Mouse (Mus musculus): Measurements from ENCODE around the gene Spesp1.

Spesp1 gene

DNA sequence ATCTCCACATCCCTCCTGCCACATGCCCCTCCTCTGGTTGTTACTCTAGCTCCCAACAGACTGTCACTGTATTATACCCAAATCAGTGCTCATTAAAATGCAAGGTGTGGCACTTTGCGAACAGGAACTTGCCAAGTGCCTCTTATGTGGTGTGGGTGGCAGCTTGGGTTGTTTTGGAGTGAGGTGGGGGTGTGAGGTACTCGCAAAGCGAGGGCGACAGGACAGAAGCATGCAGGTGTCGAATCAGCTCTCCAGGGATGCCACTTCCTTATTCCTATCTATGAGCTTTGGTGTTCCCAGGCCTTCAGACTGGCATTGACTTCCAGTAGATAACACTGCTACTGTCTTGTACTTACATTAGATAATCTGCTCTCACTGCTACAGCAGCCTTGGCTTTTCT, 21.0 kb downstream of the Spesp1 start:
- no peak for TF ChIP-seq GATA4 (IDR thresholded peaks at IDR 0.05; ENCODE audit: insufficient replicate concordance, low read length)

- no peak for TF ChIP-seq GATA4 (IDR thresholded peaks at IDR 0.05; ENCODE audit: insufficient replicate concordance, low read length)
These were observed 24.0 kb downstream of the Spesp1 start for GRCm38 (mm10) chr9:62258005-62258404.

- TF ChIP-seq GATA4 (IDR thresholded peaks at IDR 0.05; ENCODE audit: insufficient replicate concordance, low read length) = no peak
These were observed 26.0 kb downstream of the Spesp1 start for GRCm38 (mm10) chr9:62255896-62256576.

- TF ChIP-seq GATA4 (IDR thresholded peaks at IDR 0.05; ENCODE audit: insufficient replicate concordance, low read length) = no peak
These were observed 28.1 kb downstream of the Spesp1 start for GRCm38 (mm10) chr9:62253736-62254443.

DNA sequence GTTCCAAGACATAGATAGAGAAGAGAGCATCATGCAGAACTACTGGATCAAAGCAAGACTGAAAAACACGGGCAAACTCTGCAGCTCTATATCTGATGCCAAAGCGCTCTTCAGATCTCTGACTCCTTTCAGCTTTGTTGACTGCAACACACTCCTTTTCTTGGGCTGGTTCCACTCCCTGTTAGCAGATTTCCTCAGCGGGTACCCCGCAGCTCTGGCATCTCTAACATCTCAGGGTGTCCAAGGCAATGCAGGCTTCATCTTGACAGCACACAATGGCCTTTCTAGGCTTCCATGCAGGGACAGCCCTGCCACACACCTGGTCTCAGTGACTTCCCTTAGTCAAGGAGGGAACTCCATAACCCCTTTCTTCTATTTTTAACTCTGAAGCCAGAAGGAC, 31.7 kb downstream of the Spesp1 start:
- TF ChIP-seq GATA4 (IDR thresholded peaks at IDR 0.05; ENCODE audit: insufficient replicate concordance, low read length) = no peak

DNA sequence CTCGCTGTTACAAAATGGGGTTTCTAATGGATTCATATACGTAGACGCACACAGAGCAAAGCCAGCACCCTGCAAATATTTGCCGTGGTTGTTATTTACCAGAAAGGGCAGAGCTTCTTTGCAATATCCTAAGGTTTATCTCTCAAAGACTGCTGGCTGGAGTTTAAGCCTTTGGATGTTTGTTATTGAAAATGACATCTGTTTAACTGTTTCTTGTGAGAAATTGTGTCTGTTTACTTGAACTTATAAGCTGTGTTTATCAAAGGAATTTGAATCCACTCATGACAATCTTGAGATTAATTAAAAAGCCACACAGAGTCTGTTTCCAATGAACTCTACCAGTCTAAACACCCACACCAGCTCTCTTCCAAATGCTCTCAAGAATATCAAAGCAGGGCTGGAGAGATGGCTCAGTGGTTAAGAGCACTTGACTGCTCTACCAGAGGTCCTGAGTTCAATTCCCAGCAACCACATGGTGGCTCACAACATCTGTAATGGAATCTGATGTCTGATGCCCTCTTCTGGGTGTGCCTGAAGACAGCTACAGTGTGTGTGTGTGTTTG, 35.5 kb downstream of the Spesp1 start:
- TF ChIP-seq GATA4 (IDR thresholded peaks at IDR 0.05; ENCODE audit: insufficient replicate concordance, low read length) = 0 out of 2 replicates have a peak, but pooled peaks have one; percentile 12

- no peak for TF ChIP-seq GATA4 (IDR thresholded peaks at IDR 0.05; ENCODE audit: insufficient replicate concordance, low read length)
These were observed 36.2 kb downstream of the Spesp1 start for GRCm38 (mm10) chr9:62245612-62246379.

DNA sequence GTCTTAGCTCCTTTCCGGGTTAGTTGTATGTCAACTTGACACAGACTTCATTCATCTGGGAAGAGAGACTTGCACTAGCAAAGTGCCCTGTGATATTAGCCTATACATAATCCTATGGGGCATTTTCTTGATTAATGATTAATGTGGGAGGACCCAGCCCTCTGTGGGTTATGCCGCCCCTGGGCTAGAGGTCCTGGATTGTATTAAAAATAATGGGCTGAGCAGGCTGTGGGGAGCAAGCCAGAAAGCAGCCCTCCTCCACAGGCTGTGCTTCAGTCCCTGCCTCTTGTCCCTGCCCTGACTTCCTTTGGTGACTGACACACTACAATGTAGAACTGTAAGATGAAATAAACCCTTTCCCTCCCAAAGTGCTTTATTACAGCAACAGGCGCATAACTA, 37.4 kb downstream of the Spesp1 start:
- TF ChIP-seq GATA4 (IDR thresholded peaks at IDR 0.05; ENCODE audit: insufficient replicate concordance, low read length) = no peak

DNA sequence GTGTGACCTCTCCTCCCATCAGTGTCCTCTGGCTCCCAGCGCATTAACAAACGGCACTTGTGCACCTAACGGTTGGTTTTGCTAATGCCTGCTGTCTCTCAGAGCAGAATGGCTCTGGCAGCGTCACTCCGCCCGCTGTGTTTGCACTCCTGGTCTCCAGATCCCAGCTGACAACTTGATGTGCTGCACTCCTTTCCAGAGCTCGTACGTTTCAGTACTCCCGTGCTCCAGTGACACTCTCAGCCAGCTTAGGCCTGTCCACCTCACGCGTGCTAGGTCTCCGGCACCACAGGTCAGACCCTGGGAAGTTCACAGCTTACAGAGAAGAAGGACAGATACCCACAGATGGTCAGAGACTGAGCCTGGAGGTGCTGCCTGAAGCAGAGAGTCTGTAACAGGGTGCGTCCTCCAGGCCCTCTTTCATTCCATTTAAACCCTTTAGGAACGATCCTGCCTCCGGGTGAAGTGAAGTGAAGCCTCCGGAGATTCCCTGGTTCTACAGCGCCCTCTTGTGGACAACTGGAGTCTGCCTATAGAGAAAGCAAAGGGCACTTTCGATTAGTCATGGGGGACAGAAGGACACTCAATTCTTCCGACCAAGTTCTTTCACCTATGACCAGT, 37.9 kb downstream of the Spesp1 start:
- TF ChIP-seq GATA4 (IDR thresholded peaks at IDR 0.05; ENCODE audit: insufficient replicate concordance, low read length) = no peak

DNA sequence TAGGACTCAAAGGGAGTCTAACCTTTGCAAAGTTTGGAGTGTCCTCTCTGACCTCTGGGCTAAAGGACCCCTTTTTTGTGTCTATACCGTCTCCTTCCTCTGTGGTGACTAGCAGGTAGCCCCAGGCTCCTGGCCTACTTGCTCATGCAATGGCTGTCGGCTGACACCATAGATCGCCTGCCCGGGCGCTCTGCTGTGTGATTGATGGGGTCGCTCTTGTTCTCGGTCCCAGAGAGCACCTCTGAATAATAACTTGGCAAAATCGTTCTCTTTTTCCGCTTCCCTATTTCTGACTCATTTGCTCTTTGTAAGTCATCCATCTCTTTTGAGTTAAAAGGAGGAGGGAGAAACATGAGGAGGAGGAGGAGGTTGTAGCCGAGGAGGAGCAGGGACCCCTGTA, 42.0 kb downstream of the Spesp1 start:
- no peak for TF ChIP-seq GATA4 (IDR thresholded peaks at IDR 0.05; ENCODE audit: insufficient replicate concordance, low read length)

DNA sequence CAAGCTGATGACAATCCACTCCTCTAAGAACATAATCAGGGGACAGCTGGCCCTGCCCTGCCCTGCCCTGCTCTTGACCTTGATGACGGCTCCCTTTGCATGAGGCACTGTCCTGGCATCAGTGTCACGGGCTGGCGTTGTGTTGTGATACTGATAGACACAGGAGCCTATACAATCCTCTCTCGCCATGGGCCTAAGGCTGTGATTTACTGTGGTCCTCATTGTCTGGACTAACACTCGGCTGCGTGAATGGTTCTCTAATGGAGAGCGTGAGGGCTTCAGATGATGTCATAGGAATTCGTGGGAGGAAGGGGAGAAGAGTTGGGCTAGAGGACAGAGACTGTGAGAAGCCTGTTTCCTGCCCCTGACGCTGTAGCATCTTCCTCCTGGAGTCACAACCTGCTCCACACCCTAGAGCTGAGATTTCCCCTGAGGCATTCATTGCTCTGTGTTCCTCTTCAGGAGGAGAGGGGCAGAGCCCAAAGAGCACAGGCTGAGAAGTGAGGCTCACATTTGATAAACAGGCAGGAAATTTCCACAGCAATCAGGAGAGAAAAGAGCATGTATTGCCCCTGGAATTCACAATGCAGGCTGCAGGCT, 44.5 kb downstream of the Spesp1 start:
- TF ChIP-seq GATA4 (IDR thresholded peaks at IDR 0.05; ENCODE audit: insufficient replicate concordance, low read length) = no peak

DNA sequence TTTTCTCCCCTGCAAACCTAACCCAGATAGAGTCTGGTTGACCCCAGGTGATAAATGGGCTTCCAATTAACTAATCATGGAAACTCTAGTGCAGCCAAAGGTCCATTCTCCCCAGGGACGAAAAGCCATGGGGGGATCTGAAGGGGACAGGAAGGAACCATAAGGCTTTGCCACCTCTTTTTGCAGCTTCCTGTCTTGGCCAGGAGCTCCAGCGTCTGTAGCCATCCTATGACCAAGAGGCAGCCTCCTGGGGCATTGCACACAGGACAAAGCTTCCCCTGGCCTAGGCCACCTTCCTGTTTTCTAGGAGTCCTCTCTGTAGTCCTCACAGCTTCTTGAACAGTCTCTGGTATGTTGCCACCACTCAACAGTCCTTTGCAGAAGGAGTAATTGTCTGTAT, 46.5 kb downstream of the Spesp1 start:
- TF ChIP-seq GATA4 (IDR thresholded peaks at IDR 0.05; ENCODE audit: insufficient replicate concordance, low read length) = no peak

GRCm38 (mm10) chr9:62232649-62233048, 49.4 kb downstream of the Spesp1 start:
- TF ChIP-seq GATA4 (IDR thresholded peaks at IDR 0.05; ENCODE audit: insufficient replicate concordance, low read length) = no peak

DNA sequence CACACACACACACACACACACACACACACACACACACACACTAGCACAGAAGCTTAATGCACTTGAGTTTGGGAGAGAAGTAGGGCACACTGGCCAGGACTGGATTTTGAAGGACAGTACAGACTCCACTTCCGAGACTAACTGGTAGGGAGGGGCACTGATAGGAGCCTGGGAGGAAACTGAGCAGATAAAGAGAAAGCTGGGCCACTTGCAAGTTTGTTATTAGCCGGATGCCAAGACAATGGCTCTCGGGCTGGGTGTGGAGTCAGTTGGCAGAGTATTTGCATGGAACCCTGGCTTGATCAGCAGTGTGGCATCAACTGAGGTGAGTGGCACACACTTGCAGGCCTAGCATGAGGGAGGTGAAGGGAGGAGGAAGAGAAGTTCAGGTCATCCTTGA, 51.0 kb downstream of the Spesp1 start:
- TF ChIP-seq GATA4 (IDR thresholded peaks at IDR 0.05; ENCODE audit: insufficient replicate concordance, low read length) = peak; percentile 78; the same call in 1 of the 2 replicates

- TF ChIP-seq GATA4 (IDR thresholded peaks at IDR 0.05; ENCODE audit: insufficient replicate concordance, low read length) = no peak
These were observed 52.0 kb downstream of the Spesp1 start for GRCm38 (mm10) chr9:62229985-62230384.

Data from liver, adult (tissue).